Comparison of ENCODE assay signal across 8 mouse cellular contexts in genomic region chr2:63701861-63702260, GRCm38 (mm10).
DNase-seq lines count a peak whose midpoint lies in the region; ATAC-seq and TF ChIP-seq lines count a peak whose summit lies in the region.

No protein-coding gene starts in this region.

- H3K9me3 ChIP-seq in embryonic facial prominence, embryonic 14.5 days (ENCODE audit: control insufficient read depth, low read length), result no peaks in the 10 kb centered on the region
- no peaks in the 10 kb centered on the region for H3K9me3 ChIP-seq in kidney, embryonic 15.5 days (replicated peaks)
- no peaks in the 10 kb centered on the region for H3K9me3 ChIP-seq in midbrain, postnatal 0 days (ENCODE audit: low read length)

- ATAC-seq in embryonic facial prominence, embryonic 14.5 days (ENCODE audit: low read depth), result no peak
- peak; percentile 44; the same call in 1 of the 2 replicates for ATAC-seq in kidney, embryonic 15.5 days (replicated peaks; ENCODE audit: low FRiP score)
- ATAC-seq in midbrain, postnatal 0 days (ENCODE audit: low FRiP score), result no peak

- H3K27me3 ChIP-seq in kidney, adult 2 months (replicated peaks; ENCODE audit: control insufficient read depth, insufficient read depth, low read length), result no peaks in the 10 kb centered on the region
- no peaks in the 10 kb centered on the region for H3K27me3 ChIP-seq in embryonic facial prominence, embryonic 14.5 days (replicated peaks; ENCODE audit: control insufficient read depth, insufficient read depth, low read length)
- H3K27me3 ChIP-seq in kidney, embryonic 15.5 days, result no peaks in the 10 kb centered on the region
- H3K27me3 ChIP-seq in midbrain, postnatal 0 days (ENCODE audit: insufficient read depth, low read length), result no peaks in the 10 kb centered on the region

- no peak for TF ChIP-seq POLR2A in kidney, adult 2 months (IDR thresholded peaks at IDR 0.05; ENCODE audit: low read depth, low read length)

- TF ChIP-seq CTCF in kidney, adult 2 months (conservative IDR thresholded peaks at IDR 0.05; ENCODE audit: insufficient read depth, insufficient read length, low read depth, low read length), result no peak
- TF ChIP-seq CTCF in midbrain, postnatal 0 days (IDR thresholded peaks at IDR 0.05), result no peak

- H3K4me3 ChIP-seq in kidney, adult 2 months (ENCODE audit: insufficient read depth, low read depth, low read length), result no peak overlapping the region
- peak overlapping the region; percentile 38 for H3K4me3 ChIP-seq in embryonic facial prominence, embryonic 14.5 days (ENCODE audit: low read depth, low read length)
- H3K4me3 ChIP-seq in kidney, embryonic 15.5 days (replicated peaks), result peak overlapping the region; percentile 43
- peak overlapping the region; percentile 40; the same call in 1 of the 2 replicates for H3K4me3 ChIP-seq in midbrain, postnatal 0 days (ENCODE audit: low read depth, low read length)

- H3K27ac ChIP-seq in kidney, adult 2 months (ENCODE audit: insufficient read depth, low read depth, low read length), result no peak overlapping the region; the same call in 1 of the 2 replicates
- H3K27ac ChIP-seq in embryonic facial prominence, embryonic 14.5 days (replicated peaks; ENCODE audit: low read depth, low read length), result no peak overlapping the region
- peak overlapping the region; percentile 79 for H3K27ac ChIP-seq in kidney, embryonic 15.5 days
- no peak overlapping the region for H3K27ac ChIP-seq in midbrain, postnatal 0 days (ENCODE audit: low read depth, low read length)

- H3K36me3 ChIP-seq in kidney, adult 2 months (ENCODE audit: control insufficient read depth, insufficient read depth, low read length), result no peaks in the 10 kb centered on the region
- no peaks in the 10 kb centered on the region for H3K36me3 ChIP-seq in embryonic facial prominence, embryonic 14.5 days (ENCODE audit: control insufficient read depth, insufficient read depth, low read length)
- no peaks in the 10 kb centered on the region for H3K36me3 ChIP-seq in kidney, embryonic 15.5 days
- no peaks in the 10 kb centered on the region for H3K36me3 ChIP-seq in midbrain, postnatal 0 days (ENCODE audit: insufficient read depth, low read length)

- H3K4me2 ChIP-seq in embryonic facial prominence, embryonic 14.5 days (ENCODE audit: low read depth, low read length), result peak overlapping the region; percentile 76
- H3K4me2 ChIP-seq in kidney, embryonic 15.5 days, result peak overlapping the region; percentile 76
- peak overlapping the region; percentile 77 for H3K4me2 ChIP-seq in midbrain, postnatal 0 days (ENCODE audit: low read depth, low read length, poor library complexity, severe bottlenecking)

- peak; percentile 8 for DNase-seq in kidney, adult 2 months
- DNase-seq in kidney, adult 18-20 months, result no peak
- DNase-seq in embryonic facial prominence, embryonic 14.5 days (ENCODE audit: low spot score), result no peak
- peak; percentile 8 for DNase-seq in midbrain, postnatal 0 days (ENCODE audit: low spot score)
- DNase-seq in ovary, postnatal 10 days (ENCODE audit: low spot score), result no peak
- no peak for DNase-seq in thymus, postnatal 0 days (ENCODE audit: low spot score)
- no peak for DNase-seq in urinary bladder, adult 18-20 months (ENCODE audit: low spot score in 2 of 2)

- WGBS in kidney, adult 2 months, result 32% methylated on average over 13 of the region's 13 CpGs
- WGBS in embryonic facial prominence, embryonic 14.5 days, result 46% methylated on average over 13 of the region's 13 CpGs
- WGBS in kidney, embryonic 15.5 days, result 19% methylated on average over 13 of the region's 13 CpGs
- WGBS in midbrain, postnatal 0 days, result 31% methylated on average over 13 of the region's 13 CpGs

- no peaks in the 10 kb centered on the region for H3K4me1 ChIP-seq in kidney, adult 2 months (ENCODE audit: control insufficient read depth, insufficient read depth, low read length)
- peaks cover 11% of the 10 kb centered on the region; the same call in 1 of the 2 replicates for H3K4me1 ChIP-seq in embryonic facial prominence, embryonic 14.5 days (ENCODE audit: control insufficient read depth, insufficient read depth, low read length)
- H3K4me1 ChIP-seq in kidney, embryonic 15.5 days, result peaks cover 11% of the 10 kb centered on the region
- H3K4me1 ChIP-seq in midbrain, postnatal 0 days (ENCODE audit: insufficient read depth, low read length), result no peaks in the 10 kb centered on the region

- H3K9ac ChIP-seq in embryonic facial prominence, embryonic 14.5 days (ENCODE audit: low read depth, low read length), result no peak overlapping the region
- 0 out of 2 replicates have a peak overlapping the region, but pooled peaks have one; percentile 8 for H3K9ac ChIP-seq in kidney, embryonic 15.5 days
- H3K9ac ChIP-seq in midbrain, postnatal 0 days (replicated peaks; ENCODE audit: low read length, poor library complexity, severe bottlenecking), result 0 out of 2 replicates have a peak overlapping the region, but pooled peaks have one; percentile 51

Comparison
In these comparisons a context has a peak if more than half of its experiments do, and no peak if none do; other contexts are left out.
1. DNase-seq: peak in kidney, adult 2 months (single experiment) and midbrain, postnatal 0 days (single experiment); none in kidney, adult 18-20 months (single experiment), embryonic facial prominence, embryonic 14.5 days (single experiment), ovary, postnatal 10 days (single experiment), thymus, postnatal 0 days (single experiment) and urinary bladder, adult 18-20 months (0 of 2).
2. Peak in every context shown above with its lines, with median percentiles within 50 percentile points of each other: H3K4me2 ChIP-seq.